Mouse (Mus musculus): Measurements from ENCODE around the gene 9930111J21Rik2. TPM values are rescaled to one million over a fixed set of nuclear protein-coding genes. Genes with fewer than 3 reads are reported as not detected.
A peak's percentile ranks its signal among the peaks of the same experiment; 100 is the strongest.
"Not testable (repeated sequence)": the region's sequence is repeated elsewhere in the genome, so short reads cannot be mapped to it uniquely, and the experiment has no call there.

The 9930111J21Rik2 gene
- total RNA-seq, 2 experiments from 2014 or later = 2.5 to 4.8 TPM

GRCm38 (mm10) chr11:49077012-49077411 lies 26.0 kb upstream of the 9930111J21Rik2 start:
- no peak for DNase-seq

- DNase-seq = not testable (repeated sequence)
These were observed 25.1 kb upstream of the 9930111J21Rik2 start, which contains the start of gene Ifi47 for GRCm38 (mm10) chr11:49076001-49076757. Ifi47 (plus strand) TSS chr11:49076587.

- DNase-seq = no peak
These were observed 17.3 kb upstream of the 9930111J21Rik2 start for GRCm38 (mm10) chr11:49068358-49068757.

- peak in 1 of 2 experiments; percentile 16 for DNase-seq
These were observed 12.8 kb upstream of the 9930111J21Rik2 start, which contains the start of gene Tgtp2 for GRCm38 (mm10) chr11:49063713-49064469. Tgtp2 (minus strand) TSS chr11:49064206.

GRCm38 (mm10) chr11:49061865-49062264 lies 10.8 kb upstream of the 9930111J21Rik2 start:
- not testable (repeated sequence) for DNase-seq

GRCm38 (mm10) chr11:49060061-49060460 lies 9.0 kb upstream of the 9930111J21Rik2 start:
- DNase-seq = not testable (repeated sequence)

GRCm38 (mm10) chr11:49051894-49052293 lies 852 bp upstream of the 9930111J21Rik2 start:
- not testable (repeated sequence) for DNase-seq

- DNase-seq = not testable (repeated sequence)
These were observed 978 bp downstream of the 9930111J21Rik2 start for GRCm38 (mm10) chr11:49050064-49050463.

GRCm38 (mm10) chr11:49012074-49012473 lies 39.0 kb downstream of the 9930111J21Rik2 start:
- DNase-seq = not testable (repeated sequence)

GRCm38 (mm10) chr11:49006785-49007184 lies 44.3 kb downstream of the 9930111J21Rik2 start:
- DNase-seq = not testable (repeated sequence)

- not testable (repeated sequence) for DNase-seq
These were observed 44.7 kb downstream of the 9930111J21Rik2 start for GRCm38 (mm10) chr11:49006317-49006716.

- DNase-seq = not testable (repeated sequence)
These were observed 50.6 kb downstream of the 9930111J21Rik2 start for GRCm38 (mm10) chr11:49000411-49000810.

- DNase-seq = not testable (repeated sequence)
These were observed 57.0 kb downstream of the 9930111J21Rik2 start, which contains the start of gene Tgtp1 for GRCm38 (mm10) chr11:48994018-48994417. Tgtp1 (minus strand) TSS chr11:48994172.

- peak; percentile 16 to 25 for DNase-seq
These were observed 57.7 kb downstream of the 9930111J21Rik2 start for GRCm38 (mm10) chr11:48993296-48993695.

- peak in 1 of 2 experiments; percentile 8 for DNase-seq
These were observed 59.1 kb downstream of the 9930111J21Rik2 start, which contains the start of gene Gm12185 for GRCm38 (mm10) chr11:48991740-48992520. Gm12185 (minus strand) TSS chr11:48992226.

GRCm38 (mm10) chr11:48989981-48990380 lies 61.1 kb downstream of the 9930111J21Rik2 start:
- not testable (repeated sequence) for DNase-seq

- DNase-seq = not testable (repeated sequence)
These were observed 62.8 kb downstream of the 9930111J21Rik2 start for GRCm38 (mm10) chr11:48988219-48988618.

GRCm38 (mm10) chr11:48982848-48983247 lies 68.2 kb downstream of the 9930111J21Rik2 start:
- not testable (repeated sequence) for DNase-seq

GRCm38 (mm10) chr11:48980052-48980451 lies 71.0 kb downstream of the 9930111J21Rik2 start:
- DNase-seq = not testable (repeated sequence)

- not testable (repeated sequence) for DNase-seq
These were observed 71.8 kb downstream of the 9930111J21Rik2 start, which contains the start of gene 9930111J21Rik1 for GRCm38 (mm10) chr11:48979251-48979650. 9930111J21Rik1 (minus strand) TSS chr11:48979398.

- DNase-seq = not testable (repeated sequence)
These were observed 72.7 kb downstream of the 9930111J21Rik2 start, which contains the start of gene Olfr56 for GRCm38 (mm10) chr11:48978240-48978939. Olfr56 (plus strand) TSS chr11:48978889.

All from adrenal gland, postnatal 36 days (tissue).